Mouse (Mus musculus) kidney, adult 2 months (tissue): ENCODE results near the gene Epn2. TPM values are rescaled to one million over a fixed set of nuclear protein-coding genes. Genes with fewer than 3 reads are reported as not detected.

Source experiments
- DNase-seq: peaks from one replicate; pipeline ENCODE4 v3.0.0; 2021
- H3K27ac ChIP-seq: fragments of 200-500 bp; 2 replicates; pipeline ENCODE4 v1.5.1; 2012; ENCODE audit warnings: low read depth, low read length, control low read depth, inconsistent platforms; ENCODE audit not compliant: insufficient read depth
- H3K27me3 ChIP-seq: fragments of 200-500 bp; replicated peaks from 2 replicates; pipeline ENCODE4 v1.6.1; 2012; ENCODE audit warnings: mild to moderate bottlenecking, moderate library complexity, low read length, inconsistent platforms; ENCODE audit not compliant: control insufficient read depth, insufficient read depth
- H3K36me3 ChIP-seq: fragments of 200-500 bp; 2 replicates; pipeline ENCODE4 v1.6.1; 2012; ENCODE audit warnings: mild to moderate bottlenecking, moderate library complexity, low read length, inconsistent platforms; ENCODE audit not compliant: control insufficient read depth, insufficient read depth
- H3K4me1 ChIP-seq: fragments of 200-500 bp; 2 replicates; pipeline ENCODE4 v1.6.1; 2011; ENCODE audit warnings: low read length; ENCODE audit not compliant: control insufficient read depth, insufficient read depth
- H3K4me3 ChIP-seq: fragments of 200-500 bp; 2 replicates; pipeline ENCODE4 v1.5.1; 2011; ENCODE audit warnings: mild to moderate bottlenecking, low read depth, low read length, control low read depth; ENCODE audit not compliant: insufficient read depth
- CTCF ChIP-seq: fragments of 200-500 bp; conservative IDR thresholded peaks from 2 replicates; pipeline ENCODE4 v1.5.1; 2011; ENCODE audit warnings: low read depth, mild to moderate bottlenecking, control low read depth, low read length, moderate library complexity, mixed read lengths; ENCODE audit not compliant: insufficient read depth, insufficient read length
- POLR2A ChIP-seq: fragments of 200-500 bp; IDR thresholded peaks from one replicate; pipeline ENCODE4 v1.6.1; 2011; ENCODE audit warnings: low read depth, low read length, control low read depth
- WGBS: fragments of 180-500 bp; shearing (Covaris S2); methylation state at CpG from one replicate; pipeline ENCODE4 v1.1.7; 2018; 5-methylcytosine and 5-hydroxymethylcytosine counted together
- polyA plus RNA-seq: library from polyadenylated mRNA; depleted of rRNA; stranded (reverse); fragments of >200 nt; gene quantifications from 2 replicates; pipeline ENCODE4 v1.2.3, GENCODE M21; 2012

The Epn2 gene
- polyA plus RNA-seq, 1 experiment, result 23.1 TPM

DNA sequence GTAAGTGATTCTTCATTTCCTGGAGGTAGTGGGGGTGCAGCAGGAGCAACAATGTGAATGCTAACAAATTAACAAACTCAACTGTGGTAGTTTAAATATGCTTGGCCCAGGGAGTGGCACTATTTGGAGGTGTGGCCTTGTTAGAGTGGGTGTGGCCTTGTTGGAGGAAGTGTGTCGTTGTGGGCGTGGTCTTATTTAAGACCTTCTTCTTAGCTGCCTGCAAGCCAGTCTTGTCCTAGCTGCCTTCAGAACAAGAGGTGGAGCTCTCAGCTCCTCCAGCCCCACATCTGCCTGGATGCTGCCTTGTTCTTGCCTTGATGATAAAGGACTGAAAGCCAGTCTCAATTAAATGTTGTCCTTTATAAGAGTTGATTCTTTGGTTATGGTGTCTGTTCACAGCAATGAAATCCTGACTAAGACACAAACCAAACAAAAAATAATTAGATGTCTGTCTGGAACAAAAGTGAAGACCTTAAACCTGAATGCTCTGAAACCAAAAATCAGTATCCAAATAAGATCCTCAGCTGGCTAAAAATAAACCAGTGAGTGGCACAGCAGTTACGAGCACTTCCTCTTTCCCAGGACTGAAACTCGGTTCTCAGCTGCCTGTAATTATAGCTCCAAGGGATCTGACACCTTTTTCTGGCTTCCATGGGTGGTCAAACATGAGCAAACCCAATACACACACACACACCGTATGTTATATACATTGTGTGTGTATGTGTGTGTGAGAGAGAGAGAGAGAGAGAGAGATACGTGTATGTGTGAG, 80.6 kb downstream of the Epn2 start:
- Histone ChIP-seq H3K27me3 (no peaks in the 10 kb centered on the region), H3K27ac (no peak overlapping the region), H3K4me3 (no peak overlapping the region), H3K4me1 (no peaks in the 10 kb centered on the region; the same call in 1 of the 2 replicates), H3K36me3 (no peaks in the 10 kb centered on the region)
- 65% methylated on average over 6 of the region's 6 CpGs for WGBS
- no peak for TF ChIP-seq POLR2A
- TF ChIP-seq CTCF, result no peak
- no peak for DNase-seq

DNA sequence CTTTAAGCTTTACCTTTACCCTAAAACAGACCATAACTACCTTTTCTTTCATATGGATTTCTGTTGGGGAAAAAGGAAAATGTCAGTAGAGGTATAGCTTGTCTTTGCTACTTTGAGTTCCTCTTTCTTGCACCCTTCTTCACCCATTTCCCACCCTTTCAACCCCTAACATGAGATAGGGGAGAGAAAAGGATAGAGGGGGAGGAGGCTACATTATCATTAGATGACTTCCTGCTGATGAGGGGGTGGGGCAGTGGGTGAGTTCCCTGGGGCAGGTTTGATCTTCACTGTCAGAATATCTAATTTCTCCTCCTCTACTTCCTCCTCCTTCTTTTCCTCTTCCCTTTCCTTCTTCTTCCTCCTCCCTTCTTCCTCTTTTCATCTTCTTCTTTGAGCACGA, 82.0 kb downstream of the Epn2 start:
- H3K4me3 ChIP-seq, result no peak overlapping the region
- DNase-seq, result no peak
- TF ChIP-seq POLR2A (no peak), CTCF (no peak)
- H3K4me1 ChIP-seq, result peaks cover 5% of the 10 kb centered on the region; the same call in 1 of the 2 replicates
- no peaks in the 10 kb centered on the region for H3K36me3 ChIP-seq
- WGBS, result 79% methylated on average over 1 of the region's 1 CpGs
- H3K27me3 ChIP-seq, result no peaks in the 10 kb centered on the region
- H3K27ac ChIP-seq, result no peak overlapping the region

DNA sequence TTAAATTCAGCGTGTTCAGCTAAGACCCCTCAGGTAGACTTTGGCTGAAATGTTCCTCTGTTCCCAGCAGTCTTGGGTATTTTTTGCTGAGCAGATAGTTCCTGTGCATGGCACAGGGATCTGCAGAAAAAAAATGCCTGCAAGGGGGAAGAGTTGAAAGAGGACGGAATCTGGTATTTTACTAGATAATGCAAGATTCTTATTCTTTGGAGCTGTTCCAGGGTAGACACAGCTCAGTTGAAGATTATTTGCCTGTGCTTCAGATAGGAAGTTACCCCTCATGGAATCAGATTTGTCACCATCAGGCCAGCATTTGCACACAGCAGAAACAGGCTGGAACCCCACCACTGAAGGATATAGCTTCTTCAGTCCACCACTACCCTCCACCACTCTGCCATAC, 84.0 kb downstream of the Epn2 start:
- no peak for TF ChIP-seq POLR2A
- TF ChIP-seq CTCF, result no peak
- H3K27ac ChIP-seq, result no peak overlapping the region
- H3K36me3 ChIP-seq, result no peaks in the 10 kb centered on the region
- H3K4me3 ChIP-seq, result no peak overlapping the region
- 77% methylated on average over 2 of the region's 2 CpGs for WGBS
- no peak for DNase-seq
- no peaks in the 10 kb centered on the region for H3K27me3 ChIP-seq
- H3K4me1 ChIP-seq, result peaks cover 5% of the 10 kb centered on the region; the same call in 1 of the 2 replicates

DNA sequence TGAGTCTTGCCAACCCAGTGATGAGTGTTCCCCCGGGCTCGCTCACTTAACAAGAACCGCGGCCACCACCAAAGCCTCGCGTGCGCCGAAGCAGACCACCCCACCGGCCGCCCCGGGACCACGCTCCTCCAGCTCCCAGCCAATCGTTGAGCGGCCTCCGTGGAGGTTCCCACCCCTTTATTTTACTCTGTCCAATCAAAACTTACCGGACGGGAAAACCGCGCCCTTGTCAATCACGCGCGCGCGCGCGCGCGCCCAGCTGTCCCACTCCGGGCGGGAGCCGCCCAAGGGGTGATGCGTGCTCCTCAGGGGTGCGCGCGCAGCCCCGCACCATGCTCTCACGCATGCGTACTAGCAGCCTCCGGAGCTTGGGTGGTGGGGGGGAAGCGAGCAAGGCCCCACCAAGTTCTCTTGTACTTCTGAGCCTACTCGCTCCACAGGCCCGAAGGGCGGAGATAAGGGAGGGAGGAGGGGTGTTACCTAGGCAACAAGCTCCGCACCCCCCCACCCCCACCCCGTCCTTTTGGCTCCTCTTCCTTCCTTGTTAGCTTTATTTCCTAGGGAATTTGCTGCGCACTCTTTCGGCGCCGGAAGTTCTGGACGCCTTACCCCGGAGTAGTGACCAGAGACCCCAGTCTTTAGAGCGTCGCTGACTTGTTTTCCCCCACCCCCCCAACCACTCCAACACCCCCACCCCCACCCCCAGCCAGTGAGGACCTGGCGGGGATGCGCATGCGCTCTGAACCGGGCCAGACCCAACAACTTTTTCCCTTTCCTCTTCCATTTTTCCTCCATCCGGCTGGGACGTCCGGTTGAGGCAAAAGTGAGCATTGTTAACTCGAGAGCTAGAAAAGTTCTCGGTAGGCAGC, 85.1 kb downstream of the Epn2 start, which contains the start of gene Mapk7:
Gene Mapk7 (minus strand): TSS at position 278 of the 869 bp plus-strand sequence.
- peak within 1 kb of the TSS; percentile 93 for H3K27ac ChIP-seq
- DNase-seq, result peak; percentile 99
- peak within 1 kb of the TSS; percentile 75 for H3K4me3 ChIP-seq
- peaks cover 5% of the 10 kb centered on the region; the same call in 1 of the 2 replicates for H3K4me1 ChIP-seq
- WGBS, result under 1% methylated on average over 62 of the region's 62 CpGs
- H3K27me3 ChIP-seq, result no peaks in the 10 kb centered on the region
- TF ChIP-seq POLR2A, result no peak
- no peak for TF ChIP-seq CTCF
- no peaks in the 10 kb centered on the region for H3K36me3 ChIP-seq

DNA sequence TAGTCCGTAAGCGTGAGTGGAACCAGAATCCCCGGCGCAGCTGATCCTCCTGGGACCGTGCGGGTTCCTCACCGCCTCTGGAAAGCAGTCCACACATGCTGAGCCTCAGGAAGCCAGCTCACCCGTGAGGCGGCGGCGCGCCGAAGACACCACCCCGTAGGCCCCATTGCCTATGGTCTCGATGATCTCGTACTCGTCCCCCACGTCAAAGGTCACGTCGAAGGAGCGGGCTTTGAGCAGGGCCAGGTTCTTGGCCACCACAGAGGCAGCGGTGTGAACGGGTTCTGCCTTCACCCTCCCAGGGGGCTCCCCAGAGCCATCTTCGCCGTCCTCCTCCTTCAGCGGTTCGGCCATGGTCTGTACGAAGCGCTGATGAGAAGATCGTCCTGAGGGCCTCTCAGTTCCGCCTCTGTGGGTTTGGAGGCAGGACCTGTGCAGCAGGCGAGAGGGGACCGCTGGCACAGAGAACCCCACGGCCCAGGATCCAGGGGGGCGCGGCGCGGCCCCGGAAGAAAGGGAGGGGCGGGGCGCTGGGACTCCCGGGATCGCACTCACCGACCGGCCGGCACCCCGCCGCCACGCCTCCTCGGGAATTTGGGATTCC, 85.9 kb downstream of the Epn2 start:
- H3K27ac ChIP-seq, result peak overlapping the region; percentile 22; the same call in 1 of the 2 replicates
- WGBS, result under 1% methylated on average over 50 of the region's 50 CpGs

DNA sequence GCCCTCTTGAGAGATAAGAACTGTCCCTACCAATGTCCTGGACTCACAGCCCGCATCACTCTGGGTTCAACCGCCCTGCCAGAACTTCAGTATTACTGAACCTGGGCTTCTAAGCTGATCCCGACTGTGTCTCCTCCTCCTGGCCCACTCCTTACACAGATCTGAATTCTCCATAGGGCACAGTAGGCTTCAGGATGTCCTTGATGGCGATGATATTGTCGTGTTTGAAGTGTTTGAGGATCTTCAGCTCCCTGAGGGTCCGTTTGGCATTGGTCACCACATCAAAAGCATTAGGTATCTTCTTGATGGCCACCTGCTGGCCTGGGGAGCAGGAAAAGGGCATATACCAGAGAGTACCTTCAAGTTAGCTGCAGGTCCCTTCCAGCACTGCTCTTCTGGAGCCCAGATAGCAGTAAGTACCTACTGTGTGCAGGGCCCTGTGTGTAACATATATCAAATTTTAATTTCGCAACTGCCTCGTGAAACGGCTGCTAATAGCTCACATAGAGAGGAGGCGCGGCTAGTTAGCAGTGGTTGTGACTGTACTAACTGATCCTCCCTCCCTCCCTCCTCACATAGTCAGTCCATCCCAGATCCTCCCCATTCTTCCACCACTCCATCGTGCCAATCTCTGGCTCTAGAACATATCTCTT, 86.6 kb downstream of the Epn2 start:
- Histone ChIP-seq H3K4me3 (peak overlapping the region; percentile 75), H3K4me1 (peaks cover 5% of the 10 kb centered on the region; the same call in 1 of the 2 replicates), H3K27me3 (no peaks in the 10 kb centered on the region), H3K27ac (no peak overlapping the region), H3K36me3 (no peaks in the 10 kb centered on the region)
- 76% methylated on average over 12 of the region's 12 CpGs for WGBS
- TF ChIP-seq POLR2A, result no peak
- DNase-seq, result no peak

More for the DNA sequence above, 85.9 kb downstream of the Epn2 start:
- H3K27me3 ChIP-seq, result no peaks in the 10 kb centered on the region
- H3K4me3 ChIP-seq, result peak overlapping the region; percentile 75
- no peaks in the 10 kb centered on the region for H3K36me3 ChIP-seq
- TF ChIP-seq CTCF, result no peak
- TF ChIP-seq POLR2A, result no peak
- H3K4me1 ChIP-seq, result peaks cover 5% of the 10 kb centered on the region; the same call in 1 of the 2 replicates
- no peak for DNase-seq
